Mouse (Mus musculus) lung, postnatal 0 days (tissue): Measurements from ENCODE around the gene Socs3.

ENCODE experiments used
- CTCF ChIP-seq: IDR thresholded peaks from 2 replicates; pipeline ENCODE4 v1.5.1; 2016; ENCODE audit warnings: antibody characterized with exemption, mild to moderate bottlenecking
- EP300 ChIP-seq: IDR thresholded peaks from 2 replicates; pipeline ENCODE4 v1.6.1; 2016; ENCODE audit warnings: antibody characterized with exemption, mild to moderate bottlenecking, control low read depth

GRCm38 (mm10) chr11:117930781-117931338, 39.0 kb downstream of the Socs3 start:
- TF ChIP-seq CTCF, result no peak
- TF ChIP-seq EP300, result no peak
